Mouse (Mus musculus) heart, adult 2 months (tissue): ENCODE measurements at regions not wholly inside any gene's neighbourhood (a gene's known extent, or its start where the extent isn't known, plus 50 kb on each side); places are given as distances from the start of the nearest gene placed in this dataset.

Source experiments
- CTCF ChIP-seq: fragments of 200-600 bp; IDR thresholded peaks from 2 replicates; pipeline ENCODE4 v1.8.1; 2022; ENCODE audit warnings: antibody characterized with exemption, mild to moderate bottlenecking, moderate library complexity
- POLR2A ChIP-seq: fragments of 200-500 bp; IDR thresholded peaks from 2 replicates; pipeline ENCODE4 v1.6.1; 2011; ENCODE audit warnings: mild to moderate bottlenecking, low read depth, low read length, control low read depth; ENCODE audit not compliant: insufficient read depth

- TF ChIP-seq POLR2A (no peak), CTCF (no peak)
These were observed 57.9 kb upstream of the Klf13 start for GRCm38 (mm10) chr7:63996581-63997098.
